Mouse (Mus musculus) hindbrain, embryonic 16.5 days (tissue): ENCODE results near the gene Pla1a. TPM values are rescaled to one million over a fixed set of nuclear protein-coding genes. Genes with fewer than 3 reads are reported as not detected.

Experiments
- ATAC-seq: fragments of 200-750 bp; cut with Nextera tagmentation; 2 replicates; pipeline ENCODE4 v1.8.0; 2017; ENCODE audit warnings: moderate TSS enrichment, moderate library complexity
- H3K27ac ChIP-seq: fragments of 300-500 bp; sonication (generic); 2 replicates; pipeline ENCODE4 v1.5.1; 2014; ENCODE audit warnings: low read depth, mild to moderate bottlenecking, control low read depth, low read length, moderate library complexity
- H3K27me3 ChIP-seq: fragments of 300-500 bp; sonication (generic); replicated peaks from 2 replicates; pipeline ENCODE4 v1.6.1; 2014; ENCODE audit warnings: low read length; ENCODE audit not compliant: control insufficient read depth, insufficient read depth
- H3K36me3 ChIP-seq: fragments of 300-500 bp; sonication (generic); 2 replicates; pipeline ENCODE4 v1.6.1; 2014; ENCODE audit warnings: mild to moderate bottlenecking, low read length, moderate library complexity, mixed read lengths; ENCODE audit not compliant: control insufficient read depth, insufficient read depth
- H3K4me1 ChIP-seq: fragments of 300-500 bp; sonication (generic); 2 replicates; pipeline ENCODE4 v1.6.1; 2014; ENCODE audit warnings: low read depth, low read length; ENCODE audit not compliant: control insufficient read depth, insufficient read depth
- H3K4me2 ChIP-seq: fragments of 300-500 bp; sonication (generic); 2 replicates; pipeline ENCODE4 v1.6.1; 2014; ENCODE audit warnings: mild to moderate bottlenecking, low read length, control low read depth, moderate library complexity
- H3K4me3 ChIP-seq: fragments of 300-500 bp; sonication (generic); 2 replicates; pipeline ENCODE4 v1.5.1; 2014; ENCODE audit warnings: mild to moderate bottlenecking, low read length, control low read depth, moderate library complexity
- H3K9ac ChIP-seq: fragments of 300-500 bp; sonication (generic); 2 replicates; pipeline ENCODE4 v1.6.1; 2014; ENCODE audit warnings: low read depth, mild to moderate bottlenecking, control low read depth, low read length, moderate library complexity
- H3K9me3 ChIP-seq: fragments of 300-500 bp; sonication (generic); 2 replicates; pipeline ENCODE4 v1.6.1; 2014; ENCODE audit warnings: mild to moderate bottlenecking, low read length, moderate library complexity; ENCODE audit not compliant: control insufficient read depth
- WGBS: fragments of 180-500 bp; shearing (Covaris S2); extraction: QIAGEN DNeasy Blood & Tissue Kit; methylation state at CpG from one replicate; pipeline ENCODE4 v1.1.7; 2014; 5-methylcytosine and 5-hydroxymethylcytosine counted together
- polyA plus RNA-seq: library from polyadenylated mRNA; unstranded; fragments of >200 nt; fragmentation: Nextera tagmentation; extraction: Ambion mirVana; gene quantifications from 2 replicates; pipeline ENCODE4 v1.2.1, GENCODE M21; 2015

The Pla1a gene
- polyA plus RNA-seq, 1 experiment from 2014 or later = 0.81 TPM

DNA sequence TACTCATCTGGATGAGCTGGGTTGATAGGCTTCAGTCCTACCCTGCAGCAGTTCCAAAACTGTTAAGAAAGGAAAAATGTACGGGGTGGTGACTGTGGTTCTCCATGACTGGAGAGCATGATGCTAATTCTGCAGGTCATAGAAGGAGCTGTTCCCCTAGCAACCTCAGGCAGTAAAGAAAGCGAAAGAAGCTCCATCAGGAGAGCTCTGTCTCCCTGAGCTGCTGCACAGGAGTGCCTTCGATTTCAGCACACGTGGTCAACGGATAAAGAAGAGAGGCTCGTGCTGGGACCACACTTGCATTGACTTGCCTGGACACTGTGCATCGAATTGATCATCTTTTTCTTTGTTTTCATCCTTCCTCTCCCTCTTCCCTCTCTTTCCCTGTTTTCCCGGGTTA, 9.3 kb upstream of the Pla1a start:
- Histone ChIP-seq H3K4me1 (no peaks in the 10 kb centered on the region), H3K36me3 (peaks cover 25% of the 10 kb centered on the region), H3K9ac (no peak overlapping the region), H3K27me3 (no peaks in the 10 kb centered on the region), H3K4me3 (no peak overlapping the region), H3K9me3 (no peaks in the 10 kb centered on the region), H3K27ac (no peak overlapping the region), H3K4me2 (no peak overlapping the region)
- 83% methylated on average over 8 of the region's 8 CpGs for WGBS
- ATAC-seq = no peak

DNA sequence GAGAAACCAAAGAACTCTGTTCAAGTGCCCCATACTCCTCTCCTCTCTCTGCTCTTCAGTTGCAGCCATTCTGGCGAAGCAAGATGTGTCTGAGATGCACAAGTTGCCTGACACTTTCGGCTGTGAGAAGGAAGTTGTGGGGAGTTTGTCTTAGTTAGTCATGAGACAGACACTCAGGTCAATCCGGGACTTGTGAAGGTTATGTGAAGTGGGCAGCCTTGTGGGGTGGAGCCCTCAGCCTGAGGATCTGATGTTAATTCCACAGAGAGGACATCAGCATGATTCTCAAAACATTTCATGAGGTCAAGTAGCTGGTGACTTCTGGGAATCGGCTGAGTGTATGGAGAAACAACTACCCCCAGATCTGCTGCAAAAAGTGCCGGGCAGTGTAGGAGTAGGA, 8.7 kb upstream of the Pla1a start:
- ATAC-seq = no peak
- H3K9ac ChIP-seq = no peak overlapping the region

GRCm38 (mm10) chr16:38440403-38440802, 7.5 kb upstream of the Pla1a start:
- H3K9me3 ChIP-seq = no peaks in the 10 kb centered on the region
- no peaks in the 10 kb centered on the region for H3K4me1 ChIP-seq
- WGBS = 81% methylated on average over 6 of the region's 6 CpGs
- no peaks in the 10 kb centered on the region for H3K27me3 ChIP-seq
- no peak overlapping the region for H3K9ac ChIP-seq
- no peak overlapping the region for H3K4me3 ChIP-seq
- peaks cover 11% of the 10 kb centered on the region for H3K36me3 ChIP-seq
- no peak overlapping the region for H3K27ac ChIP-seq
- no peak for ATAC-seq
- H3K4me2 ChIP-seq = no peak overlapping the region

More for the DNA sequence above, 8.7 kb upstream of the Pla1a start:
- Histone ChIP-seq H3K9me3 (no peaks in the 10 kb centered on the region), H3K36me3 (peaks cover 20% of the 10 kb centered on the region), H3K4me1 (no peaks in the 10 kb centered on the region), H3K27me3 (no peaks in the 10 kb centered on the region), H3K4me2 (no peak overlapping the region), H3K27ac (no peak overlapping the region), H3K4me3 (no peak overlapping the region)
- WGBS = 93% methylated on average over 5 of the region's 5 CpGs

DNA sequence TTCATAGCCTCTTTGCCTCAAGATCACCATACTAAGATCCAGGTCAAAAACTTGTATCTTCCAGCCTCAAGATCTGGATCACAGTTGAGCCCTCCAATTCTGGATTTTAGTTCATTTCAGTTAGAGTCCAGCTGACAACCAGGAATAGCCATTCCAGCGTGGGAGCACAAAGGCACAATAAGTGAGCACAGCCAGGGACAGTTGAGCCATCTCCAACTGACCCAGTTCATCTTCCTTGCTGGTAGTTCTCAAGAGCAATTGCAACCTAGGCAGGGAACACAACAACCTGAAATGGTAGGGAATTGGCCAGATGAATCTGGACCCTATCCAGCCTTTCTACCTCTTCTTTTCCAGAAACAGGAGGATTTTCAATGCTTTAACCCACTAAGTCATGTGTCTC, 6.2 kb upstream of the Pla1a start:
- 87% methylated on average over 1 of the region's 1 CpGs for WGBS
- no peak for ATAC-seq
- H3K27me3 ChIP-seq = no peaks in the 10 kb centered on the region
- H3K4me3 ChIP-seq = no peak overlapping the region
- H3K9me3 ChIP-seq = no peaks in the 10 kb centered on the region
- H3K4me1 ChIP-seq = no peaks in the 10 kb centered on the region
- 0 out of 2 replicates have a peak, but pooled peaks cover under 1% of the 10 kb centered on the region for H3K36me3 ChIP-seq
- no peak overlapping the region for H3K4me2 ChIP-seq
- no peak overlapping the region for H3K9ac ChIP-seq
- no peak overlapping the region for H3K27ac ChIP-seq

GRCm38 (mm10) chr16:38434295-38434795, 1.4 kb upstream of the Pla1a start:
- Histone ChIP-seq H3K4me1 (no peaks in the 10 kb centered on the region), H3K9ac (no peak overlapping the region), H3K4me2 (no peak overlapping the region), H3K27me3 (no peaks in the 10 kb centered on the region), H3K27ac (no peak overlapping the region), H3K4me3 (no peak overlapping the region), H3K9me3 (no peaks in the 10 kb centered on the region), H3K36me3 (no peaks in the 10 kb centered on the region)
- WGBS = 86% methylated on average over 4 of the region's 4 CpGs
- no peak for ATAC-seq

DNA sequence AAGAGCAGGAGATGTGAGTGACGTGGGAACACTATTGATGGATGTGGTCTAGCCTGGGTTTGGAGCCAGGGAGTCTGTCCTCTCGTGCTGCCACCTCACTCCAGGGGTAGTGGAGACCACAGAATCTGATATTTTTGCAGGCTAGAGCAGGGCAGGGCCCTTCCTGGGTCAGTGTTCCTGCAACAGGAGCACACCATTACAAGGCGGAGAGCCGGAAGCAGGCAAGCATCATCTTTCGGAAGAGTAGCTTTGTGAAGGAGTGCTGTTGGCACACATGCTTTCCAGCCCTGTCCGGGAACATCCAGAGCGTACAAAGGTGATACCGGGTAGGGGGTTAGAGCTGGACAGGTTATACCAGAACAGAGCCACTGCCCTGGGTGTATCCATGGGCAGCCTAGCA, 569 bp upstream of the Pla1a start:
- H3K27ac ChIP-seq = no peak overlapping the region
- H3K4me2 ChIP-seq = no peak overlapping the region
- no peak overlapping the region for H3K4me3 ChIP-seq
- 88% methylated on average over 8 of the region's 8 CpGs for WGBS
- no peaks in the 10 kb centered on the region for H3K4me1 ChIP-seq
- ATAC-seq = no peak
- H3K9me3 ChIP-seq = no peaks in the 10 kb centered on the region
- no peaks in the 10 kb centered on the region for H3K36me3 ChIP-seq
- no peak overlapping the region for H3K9ac ChIP-seq
- no peaks in the 10 kb centered on the region for H3K27me3 ChIP-seq

DNA sequence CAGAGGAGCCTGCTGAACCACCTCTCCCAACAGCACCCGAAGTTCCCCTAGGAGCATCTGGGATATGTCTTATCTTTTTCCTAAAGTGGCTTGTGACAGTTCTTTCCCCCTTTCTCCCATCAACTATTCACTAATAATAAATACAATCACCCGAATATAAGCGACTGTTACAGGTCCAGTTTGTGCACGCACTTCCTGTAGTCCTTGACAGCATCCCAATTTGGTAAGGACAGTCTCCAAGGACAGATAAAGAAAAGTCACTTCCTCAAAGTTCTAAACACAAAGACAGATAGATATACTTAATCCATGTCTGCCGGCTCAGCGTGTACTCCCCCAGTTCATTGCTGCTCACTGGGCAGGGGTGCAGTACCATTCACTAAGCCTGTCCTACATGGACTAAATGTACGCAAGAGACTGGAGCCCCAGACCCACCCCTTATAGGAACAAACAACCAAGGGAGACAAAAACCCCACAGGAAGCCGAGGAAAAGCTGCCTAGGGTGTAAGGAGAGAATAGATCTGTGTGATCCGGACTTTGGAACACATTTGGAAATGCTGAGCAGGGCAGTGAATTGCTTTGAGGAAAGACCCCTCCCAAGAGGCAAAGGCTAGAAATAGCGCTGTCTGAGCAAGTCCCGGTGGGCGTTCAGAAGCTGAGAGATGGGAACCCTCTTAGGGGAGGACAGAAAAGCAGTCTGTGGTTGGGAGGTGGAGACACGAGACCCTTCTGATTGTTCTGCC, 1.3 kb downstream of the Pla1a start:
- Histone ChIP-seq H3K9ac (no peak overlapping the region), H3K9me3 (no peaks in the 10 kb centered on the region), H3K27me3 (no peaks in the 10 kb centered on the region), H3K4me3 (no peak overlapping the region), H3K4me1 (no peaks in the 10 kb centered on the region), H3K4me2 (no peak overlapping the region), H3K27ac (no peak overlapping the region), H3K36me3 (no peaks in the 10 kb centered on the region)
- no peak for ATAC-seq
- 54% methylated on average over 13 of the region's 13 CpGs for WGBS

DNA sequence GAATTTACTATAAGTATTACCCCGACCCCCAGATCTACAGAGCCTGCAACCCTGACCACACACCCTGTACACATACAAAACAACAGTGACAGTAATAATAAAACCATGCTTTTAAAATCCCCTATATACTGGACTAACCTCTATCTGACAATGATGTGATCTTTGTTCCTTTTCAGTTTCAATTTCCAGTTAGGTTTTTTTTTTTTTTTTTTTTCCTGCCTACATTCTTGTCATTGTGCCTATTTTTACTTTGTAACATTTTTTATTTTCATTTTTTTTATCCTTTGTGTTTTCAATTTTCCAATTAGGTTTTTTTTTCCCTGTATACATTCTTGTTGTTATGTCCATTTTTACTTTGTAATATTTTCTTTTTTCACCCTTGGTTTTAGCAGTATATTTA, 7.1 kb downstream of the Pla1a start:
- Histone ChIP-seq H3K27ac (no peak overlapping the region), H3K4me1 (no peaks in the 10 kb centered on the region), H3K9ac (no peak overlapping the region), H3K4me3 (no peak overlapping the region), H3K4me2 (no peak overlapping the region), H3K9me3 (no peaks in the 10 kb centered on the region), H3K27me3 (no peaks in the 10 kb centered on the region), H3K36me3 (no peaks in the 10 kb centered on the region)
- ATAC-seq = no peak
- WGBS = 96% methylated on average over 1 of the region's 1 CpGs

GRCm38 (mm10) chr16:38425374-38425773, 7.6 kb downstream of the Pla1a start:
- Histone ChIP-seq H3K9me3 (no peaks in the 10 kb centered on the region), H3K27me3 (no peaks in the 10 kb centered on the region), H3K9ac (no peak overlapping the region), H3K4me2 (no peak overlapping the region), H3K4me1 (no peaks in the 10 kb centered on the region), H3K4me3 (no peak overlapping the region), H3K36me3 (no peaks in the 10 kb centered on the region), H3K27ac (no peak overlapping the region)
- WGBS = 87% methylated on average over 2 of the region's 2 CpGs
- no peak for ATAC-seq
